Mouse (Mus musculus): ENCODE results near the gene Apol7a.

The Apol7a gene

GRCm38 (mm10) chr15:77370588-77370987 is 28.3 kb downstream of the Apol7a start:
- DNase-seq (ENCODE audit: low read depth): no peak

- no peak for DNase-seq (ENCODE audit: low read depth)
These were observed 28.9 kb downstream of the Apol7a start for GRCm38 (mm10) chr15:77369981-77370380.

- DNase-seq (ENCODE audit: low read depth): no peak
These were observed 30.0 kb downstream of the Apol7a start for GRCm38 (mm10) chr15:77368818-77369320.

- peak; percentile 97 for DNase-seq (ENCODE audit: low read depth)
These were observed 30.8 kb downstream of the Apol7a start for GRCm38 (mm10) chr15:77368148-77368547.

GRCm38 (mm10) chr15:77367504-77367903 is 31.4 kb downstream of the Apol7a start:
- no peak for DNase-seq (ENCODE audit: low read depth)

GRCm38 (mm10) chr15:77366706-77367484 is 32.0 kb downstream of the Apol7a start:
- peak; percentile 91 for DNase-seq (ENCODE audit: low read depth)

- peak; percentile 51 for DNase-seq (ENCODE audit: low read depth)
These were observed 33.0 kb downstream of the Apol7a start for GRCm38 (mm10) chr15:77365700-77366570.

GRCm38 (mm10) chr15:77364026-77364425 is 34.9 kb downstream of the Apol7a start:
- peak; percentile 92 for DNase-seq (ENCODE audit: low read depth)

- DNase-seq (ENCODE audit: low read depth): peak; percentile 25
These were observed 35.3 kb downstream of the Apol7a start for GRCm38 (mm10) chr15:77363578-77363977.

GRCm38 (mm10) chr15:77362952-77363351 is 36.0 kb downstream of the Apol7a start:
- DNase-seq (ENCODE audit: low read depth): no peak

- DNase-seq (ENCODE audit: low read depth): no peak
These were observed 39.0 kb downstream of the Apol7a start for GRCm38 (mm10) chr15:77359905-77360304.

GRCm38 (mm10) chr15:77359486-77359885 is 39.4 kb downstream of the Apol7a start:
- DNase-seq (ENCODE audit: low read depth): no peak

- DNase-seq (ENCODE audit: low read depth): no peak
These were observed 39.8 kb downstream of the Apol7a start for GRCm38 (mm10) chr15:77359084-77359483.

- DNase-seq (ENCODE audit: low read depth): peak; percentile 66
These were observed 40.4 kb downstream of the Apol7a start for GRCm38 (mm10) chr15:77358320-77359040.

- no peak for DNase-seq (ENCODE audit: low read depth)
These were observed 42.6 kb downstream of the Apol7a start for GRCm38 (mm10) chr15:77356248-77356810.

- no peak for DNase-seq (ENCODE audit: low read depth)
These were observed 43.9 kb downstream of the Apol7a start for GRCm38 (mm10) chr15:77354848-77355551.

GRCm38 (mm10) chr15:77354496-77354847 is 44.4 kb downstream of the Apol7a start:
- DNase-seq (ENCODE audit: low read depth): no peak

GRCm38 (mm10) chr15:77353764-77354163 is 45.1 kb downstream of the Apol7a start:
- no peak for DNase-seq (ENCODE audit: low read depth)

GRCm38 (mm10) chr15:77352863-77353262 is 46.0 kb downstream of the Apol7a start:
- no peak for DNase-seq (ENCODE audit: low read depth)

GRCm38 (mm10) chr15:77350117-77350516 is 48.8 kb downstream of the Apol7a start:
- no peak for DNase-seq (ENCODE audit: low read depth)

GRCm38 (mm10) chr15:77348146-77348545 is 50.8 kb downstream of the Apol7a start:
- DNase-seq (ENCODE audit: low read depth): no peak

Data from fibroblast of lung, adult 2 months (primary cell).